Mouse (Mus musculus): ENCODE results near the gene Bzw1.

The Bzw1 gene

DNA sequence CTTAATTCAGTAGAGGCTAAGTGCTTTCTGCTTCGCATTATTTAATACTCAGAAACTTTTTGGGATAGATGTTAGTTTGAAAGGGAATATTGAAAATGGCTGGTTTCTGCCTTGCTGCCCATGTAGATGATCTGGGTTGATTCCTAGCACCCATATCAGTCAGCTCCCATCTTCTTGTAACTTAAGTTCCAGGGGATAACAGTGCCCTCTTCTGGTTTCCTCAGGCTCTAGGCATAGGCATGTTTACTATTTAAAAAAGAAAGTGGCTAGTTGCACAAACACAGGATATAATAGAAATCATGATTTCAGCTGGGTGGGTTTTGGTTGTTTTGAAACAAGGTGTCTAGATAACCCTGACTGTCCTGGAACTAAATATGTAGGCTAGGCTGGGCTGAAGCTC, 3.5 kb downstream of the Bzw1 start:
- DNase-seq (ENCODE audit: low spot score) = no peak

DNA sequence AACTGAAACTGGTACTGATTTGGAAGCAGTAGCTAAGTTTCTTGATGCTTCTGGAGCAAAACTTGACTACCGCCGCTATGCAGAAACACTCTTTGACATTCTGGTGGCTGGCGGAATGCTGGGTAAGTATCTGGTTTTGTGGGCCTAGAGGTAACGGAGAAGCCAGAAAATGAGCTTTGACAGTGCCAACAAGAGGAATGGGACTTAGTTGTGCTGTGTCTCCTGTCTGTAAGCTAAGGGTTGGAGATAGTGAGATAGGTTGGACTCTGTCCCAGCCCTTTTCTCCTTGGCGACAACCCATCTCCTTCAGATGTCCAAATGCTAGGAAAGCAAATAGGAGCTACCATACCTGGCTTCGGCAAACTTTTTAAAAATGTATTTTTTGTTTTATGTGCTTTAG, 5.0 kb downstream of the Bzw1 start:
- DNase-seq (ENCODE audit: low spot score) = no peak

DNA sequence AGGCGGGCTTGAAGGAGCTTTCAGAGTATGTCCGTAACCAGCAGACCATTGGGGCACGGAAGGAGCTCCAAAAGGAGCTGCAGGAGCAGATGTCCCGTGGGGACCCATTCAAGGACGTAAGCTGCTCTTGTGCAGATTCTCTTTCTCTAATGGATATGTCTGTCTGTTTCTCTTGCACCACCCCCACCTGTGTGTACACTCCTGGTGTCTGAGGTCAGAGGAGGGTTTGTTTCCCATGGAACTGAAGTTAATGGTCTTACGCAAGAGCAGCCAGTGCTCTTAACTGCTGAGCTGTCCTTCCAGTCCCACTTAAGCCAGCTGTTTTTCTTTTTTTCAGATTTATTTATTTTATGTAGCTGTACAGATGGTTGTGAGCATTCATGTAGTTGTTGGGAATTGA, 8.7 kb downstream of the Bzw1 start:
- DNase-seq (ENCODE audit: low spot score) = no peak

DNA sequence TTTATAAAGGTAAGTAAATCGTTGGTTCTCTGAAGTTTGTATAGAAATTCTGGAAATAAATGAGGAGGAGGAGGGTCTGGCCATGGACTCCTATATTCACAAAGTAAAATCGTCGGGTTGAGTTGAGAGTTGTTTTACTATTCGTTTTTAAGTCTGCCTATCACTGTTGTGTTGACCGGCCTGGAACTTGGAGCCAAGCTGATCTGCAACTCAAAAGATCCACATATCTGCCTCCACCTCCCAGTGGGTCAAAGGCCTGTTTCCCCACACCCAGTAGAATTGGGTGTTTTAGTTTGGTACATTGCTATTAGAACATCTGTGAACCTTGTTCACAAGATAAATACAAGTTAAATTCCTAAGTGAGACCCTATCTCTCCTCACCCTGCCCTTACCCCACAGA, 11.0 kb downstream of the Bzw1 start:
- no peak for DNase-seq (ENCODE audit: low spot score)

DNA sequence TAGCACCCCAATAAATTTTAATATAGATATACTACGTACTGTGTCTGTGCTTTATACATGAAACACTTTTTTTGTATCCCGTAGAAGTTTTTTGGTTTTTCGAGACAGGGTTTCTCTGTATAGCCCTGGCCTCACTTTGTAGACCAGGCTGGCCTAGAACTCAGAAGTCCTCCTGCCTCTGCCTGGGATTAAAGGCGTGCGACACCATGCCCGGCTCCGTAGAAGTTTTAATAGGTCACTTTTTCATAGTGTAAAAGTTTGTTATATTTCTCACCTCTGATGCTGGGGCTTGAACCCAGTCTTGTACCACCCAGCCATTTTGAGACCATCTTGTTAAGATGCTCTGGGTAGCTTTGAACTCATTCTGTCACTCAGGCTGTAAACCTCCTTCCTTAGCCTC, 14.6 kb downstream of the Bzw1 start:
- no peak for DNase-seq (ENCODE audit: low spot score)

DNA sequence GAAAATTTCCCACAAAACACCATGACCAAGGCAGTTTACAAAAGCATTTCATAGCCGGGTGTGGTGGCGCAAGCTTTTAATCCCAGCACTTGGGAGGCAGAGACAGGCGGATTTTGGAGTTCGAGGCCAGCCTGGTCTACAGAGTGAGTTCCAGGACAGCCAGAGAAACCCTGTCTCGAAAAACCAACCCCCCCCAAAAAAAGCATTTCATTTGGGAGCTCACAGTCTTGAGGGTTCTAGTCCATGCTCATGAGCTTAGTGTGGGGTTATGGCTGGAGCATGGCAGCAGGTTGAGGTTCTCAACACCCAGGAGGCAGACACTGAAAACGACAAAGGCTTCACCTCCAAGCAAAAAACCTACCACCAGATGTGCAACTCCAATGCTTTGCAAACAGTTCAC, 15.4 kb downstream of the Bzw1 start:
- no peak for DNase-seq (ENCODE audit: low spot score)

DNA sequence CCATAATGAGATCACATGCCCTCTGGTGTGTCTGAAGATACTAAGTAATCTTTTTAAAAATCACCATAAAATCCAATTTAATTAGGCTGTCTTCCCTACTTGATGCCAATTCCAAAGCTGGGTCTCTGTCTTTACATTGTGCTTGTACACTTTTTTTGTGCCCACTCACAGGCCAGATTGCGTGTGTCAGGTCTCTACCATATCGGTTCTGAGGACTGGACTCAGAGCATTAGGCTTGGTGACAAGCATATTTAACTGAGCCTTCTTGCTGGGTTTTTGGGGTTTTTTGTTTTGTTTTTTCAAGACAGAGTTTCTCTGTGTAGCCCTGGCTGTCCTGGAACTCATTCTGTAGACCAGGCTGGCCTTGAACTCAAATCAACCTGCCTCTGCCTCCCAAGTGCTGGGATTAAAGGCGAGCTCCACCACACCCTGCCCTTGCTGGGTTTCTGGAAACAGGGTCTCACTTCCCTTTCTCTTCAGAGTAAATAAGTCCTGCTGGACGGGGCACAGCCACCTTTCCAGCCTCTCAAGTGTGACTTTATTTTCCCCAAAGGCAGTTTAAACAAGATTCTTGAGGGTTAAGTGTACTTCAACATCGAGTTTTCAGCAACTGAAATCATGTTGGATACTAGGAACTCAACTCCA, 17.0 kb downstream of the Bzw1 start:
- DNase-seq (ENCODE audit: low spot score) = no peak

DNA sequence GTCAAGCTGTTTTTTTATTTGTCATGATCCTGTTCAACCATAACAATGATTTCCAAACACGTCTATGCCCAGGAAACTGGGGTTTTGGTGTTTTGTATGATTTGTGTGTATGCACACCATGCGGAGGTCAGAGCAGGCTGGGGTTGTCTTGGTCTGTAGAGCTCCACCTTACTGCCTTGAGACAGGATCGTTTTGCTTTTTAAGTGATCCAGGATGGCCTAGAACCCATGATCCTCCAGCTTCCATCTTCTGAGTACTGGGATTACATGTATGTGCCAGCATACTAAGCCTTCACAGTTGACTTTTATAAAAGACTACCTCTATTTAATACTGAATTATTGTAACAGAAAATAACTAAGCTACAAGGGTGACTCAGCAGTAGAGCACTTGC, 17.5 kb downstream of the Bzw1 start:
- DNase-seq (ENCODE audit: low spot score) = no peak

DNA sequence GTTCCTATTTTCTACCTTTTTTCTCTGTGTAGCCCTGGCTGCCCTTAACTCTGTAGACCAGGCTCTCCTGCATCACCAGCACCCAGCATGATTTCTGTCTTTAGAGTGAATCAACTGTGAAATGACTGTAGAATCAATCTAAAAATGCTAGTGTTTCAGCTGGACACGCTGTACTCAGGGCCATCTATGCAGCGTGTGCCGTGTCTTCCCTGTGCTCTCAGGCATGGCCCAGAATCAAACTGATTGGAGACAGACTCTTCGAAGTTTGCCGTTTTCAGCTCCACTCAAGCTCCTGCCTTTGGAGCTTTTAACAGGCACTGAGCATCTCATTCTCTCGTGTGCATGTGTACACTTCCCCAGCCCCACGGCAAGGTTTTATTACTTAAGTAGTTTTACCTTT, 18.1 kb downstream of the Bzw1 start:
- DNase-seq (ENCODE audit: low spot score) = no peak

DNA sequence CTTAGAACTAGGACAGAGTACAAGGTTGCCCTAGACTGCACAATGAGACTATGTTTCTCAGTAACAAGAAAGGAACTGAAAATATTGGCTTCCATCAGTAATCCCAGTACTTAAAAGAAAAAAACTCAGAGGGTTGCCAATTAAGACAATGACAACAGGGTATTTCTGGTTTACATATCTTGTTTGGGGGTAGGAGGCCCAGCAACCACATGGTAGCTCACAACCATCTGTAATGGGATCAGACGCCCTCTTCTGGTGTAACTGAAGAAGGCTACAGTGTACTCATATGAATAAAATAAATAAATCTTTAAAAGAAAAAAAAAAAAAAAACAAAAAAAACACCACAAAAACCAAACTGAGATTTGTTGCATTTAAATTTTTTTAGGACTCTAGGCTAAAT, 22.7 kb downstream of the Bzw1 start:
- DNase-seq (ENCODE audit: low spot score) = peak; percentile 18

DNA sequence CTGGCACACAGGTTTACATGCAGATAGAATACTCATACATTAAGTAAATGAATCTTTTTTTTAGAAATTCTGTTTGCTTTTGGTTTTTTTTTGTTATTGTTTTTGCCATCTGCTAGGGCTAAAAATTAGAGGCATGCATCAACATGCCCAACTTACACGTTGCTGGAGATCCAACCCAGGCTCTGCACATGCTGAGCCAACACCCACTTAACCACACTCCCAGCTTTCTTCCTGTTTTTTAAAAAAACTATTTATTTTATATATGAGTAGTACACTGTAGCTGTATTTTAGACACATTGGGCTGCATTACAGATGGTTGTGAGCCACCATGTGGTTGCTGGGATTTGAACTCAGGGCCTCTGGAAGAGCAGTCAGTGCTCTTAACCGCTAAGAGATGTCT, 23.4 kb downstream of the Bzw1 start:
- DNase-seq (ENCODE audit: low spot score) = no peak

DNA sequence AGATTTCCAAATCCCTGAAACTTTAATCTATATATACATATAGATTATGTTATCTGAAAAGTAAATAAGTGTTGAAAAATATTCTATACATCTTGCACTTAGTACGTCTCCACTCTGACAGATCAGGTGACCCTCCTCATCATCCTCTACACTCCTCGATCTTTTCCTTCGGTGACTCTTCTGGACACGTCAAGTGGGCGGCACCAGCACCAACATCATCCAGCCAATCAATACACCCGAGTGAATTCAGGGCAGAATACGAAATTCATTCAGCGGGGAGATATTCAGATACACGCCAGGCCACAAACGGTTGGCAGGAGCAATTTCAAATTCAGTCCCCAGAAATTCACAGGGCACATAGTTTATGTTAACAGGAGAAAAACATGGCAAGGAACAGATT, 27.3 kb downstream of the Bzw1 start:
- DNase-seq (ENCODE audit: low spot score) = no peak

DNA sequence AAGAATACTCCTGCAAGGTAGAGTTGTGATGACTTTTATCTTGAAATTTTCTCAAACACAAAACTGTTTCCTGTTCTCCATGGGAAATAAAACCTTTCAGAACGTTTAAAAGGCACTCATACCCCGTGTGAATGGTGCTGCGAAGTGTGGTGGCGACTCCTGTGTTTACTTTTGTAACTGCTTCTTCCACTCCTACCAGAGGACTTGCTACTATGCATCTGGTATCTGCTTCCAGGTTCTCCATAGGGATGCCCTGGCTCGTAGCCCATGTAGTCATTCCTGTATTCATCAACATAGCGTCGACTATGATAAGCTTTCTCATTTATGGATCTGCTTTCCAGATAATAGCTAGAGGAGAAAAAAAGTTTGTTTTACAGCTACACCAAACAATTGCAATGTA, 28.3 kb downstream of the Bzw1 start:
- no peak for DNase-seq (ENCODE audit: low spot score)

DNA sequence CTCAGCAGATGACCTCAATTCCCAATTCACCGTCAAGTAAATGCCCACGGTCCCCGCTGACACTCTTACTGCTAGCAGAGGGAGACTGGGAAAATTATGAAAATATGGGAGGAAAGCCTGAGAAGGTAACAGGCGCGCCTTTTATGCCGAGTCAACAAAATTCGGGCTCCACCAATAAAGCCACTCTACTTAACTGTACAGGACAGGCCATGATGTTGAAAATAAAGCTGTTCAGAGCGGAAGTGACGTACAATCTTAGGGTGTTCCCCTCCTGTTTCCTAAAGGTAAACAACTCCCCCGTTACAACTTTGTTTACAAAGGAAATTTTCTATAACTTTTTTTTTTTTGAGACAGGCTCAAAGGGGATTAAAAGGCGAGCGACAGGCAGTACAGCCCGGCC, 30.2 kb downstream of the Bzw1 start:
- DNase-seq (ENCODE audit: low spot score) = peak; percentile 78

DNA sequence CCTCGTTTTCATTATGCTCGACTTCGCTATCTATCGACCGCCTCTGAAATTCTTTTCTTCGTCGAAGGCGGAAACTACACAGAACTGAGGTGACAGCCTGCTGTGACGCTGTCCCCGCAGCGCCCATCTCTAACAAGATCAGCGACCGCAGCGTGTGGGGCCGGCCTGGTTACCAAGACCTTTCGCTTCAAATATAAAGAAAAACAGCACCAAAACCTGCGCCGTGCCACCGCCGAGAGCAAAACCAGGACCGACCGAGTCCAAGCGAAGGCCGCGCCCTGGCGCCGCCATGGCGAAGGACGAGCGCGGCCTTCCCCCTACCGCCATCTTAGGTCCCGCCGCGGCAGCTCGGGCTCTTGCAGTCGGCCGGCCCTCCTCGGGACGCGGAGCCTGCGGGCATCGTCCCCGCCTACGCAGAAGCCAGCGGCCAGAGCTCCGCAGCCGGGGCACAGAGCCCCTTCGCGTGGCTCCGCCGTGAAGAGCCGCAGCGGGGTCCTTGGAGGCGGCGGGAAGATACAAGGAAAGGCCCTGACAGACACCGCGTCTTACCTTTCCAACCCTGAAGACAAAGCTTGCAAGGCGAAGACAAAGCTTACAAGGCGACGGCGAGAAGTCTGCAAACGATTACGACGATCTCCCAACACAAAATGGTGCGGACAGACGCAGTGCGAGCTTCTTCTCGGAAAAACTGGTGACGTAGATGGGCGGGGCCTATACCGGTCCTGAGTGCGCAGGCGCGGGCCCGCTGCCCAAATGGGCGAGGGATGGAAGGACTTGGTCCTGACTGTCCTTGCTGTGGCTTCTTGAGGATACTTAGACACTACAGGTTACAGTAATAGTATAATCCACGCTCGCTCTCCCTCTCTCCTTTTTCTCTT, 30.9 kb downstream of the Bzw1 start, which contains the start of gene Clk1:
Gene Clk1, minus strand, starts transcription at position 696 of the 878 bp plus-strand sequence.
- DNase-seq (ENCODE audit: low spot score) = peak; percentile 97

DNA sequence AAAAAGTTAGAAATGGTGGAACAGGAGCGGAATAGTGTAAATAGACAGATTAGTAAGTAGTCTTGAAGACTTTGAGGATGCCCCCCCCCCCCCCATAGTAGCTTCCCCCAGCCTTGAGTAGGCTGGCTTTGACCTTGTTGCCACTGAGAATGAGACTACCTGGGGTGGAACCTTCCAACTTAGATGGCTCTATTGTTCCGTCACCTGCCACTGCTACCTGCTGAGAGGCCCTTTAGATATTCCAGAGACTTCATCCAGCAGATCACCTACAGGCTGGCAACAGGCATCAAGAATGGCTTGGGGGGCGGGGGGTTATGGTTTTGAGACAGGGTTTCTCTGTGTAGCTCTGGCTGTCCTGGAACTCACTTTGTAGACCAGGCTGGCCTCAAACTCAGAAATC, 31.9 kb downstream of the Bzw1 start:
- no peak for DNase-seq (ENCODE audit: low spot score)

DNA sequence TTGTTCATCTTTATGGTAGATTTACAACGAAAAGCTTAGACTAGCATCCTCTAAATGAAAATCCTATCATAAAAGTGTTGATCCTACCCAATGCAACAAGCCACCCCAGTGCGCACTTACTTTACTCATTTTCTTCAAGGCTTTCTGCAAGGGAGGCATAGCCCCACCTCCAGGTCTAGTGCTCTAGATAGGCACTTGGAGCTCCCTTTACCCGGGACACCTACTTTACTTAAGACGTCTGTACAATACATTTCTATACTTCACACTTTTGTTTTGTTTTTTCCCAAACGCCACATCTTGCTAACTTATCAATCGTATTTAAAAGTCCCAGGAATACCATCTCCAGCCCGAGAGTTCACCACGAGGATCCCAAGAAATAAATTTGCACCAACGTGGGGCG, 52.0 kb downstream of the Bzw1 start:
- peak; percentile 6 for DNase-seq (ENCODE audit: low spot score)

DNA sequence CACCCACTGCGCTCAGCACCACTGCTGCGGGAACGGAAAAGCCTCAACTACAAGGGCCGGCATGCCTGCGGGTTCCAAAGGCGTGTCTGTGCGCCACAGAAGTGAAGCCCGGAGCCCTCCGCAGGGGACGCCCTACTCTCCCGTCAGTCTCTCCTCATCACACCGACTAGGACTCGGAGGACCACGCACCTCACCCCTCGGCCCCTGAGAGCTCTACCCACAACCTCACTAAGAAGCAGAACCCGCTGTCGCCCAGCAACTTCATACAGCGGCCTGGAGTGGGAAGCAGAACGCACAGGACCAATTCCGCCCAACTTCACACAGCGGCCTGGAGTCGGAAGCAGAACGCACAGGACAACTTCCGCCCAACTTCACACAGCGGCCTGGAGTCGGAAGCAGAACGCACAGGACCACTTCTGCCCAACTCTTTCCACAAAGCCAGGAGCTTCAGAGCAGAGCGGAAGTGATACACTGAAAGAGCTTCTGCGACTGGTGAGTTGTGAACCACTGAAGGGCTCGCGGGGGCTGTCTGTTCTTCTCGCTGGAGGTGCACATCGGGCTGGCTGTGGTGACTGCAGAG, 52.5 kb downstream of the Bzw1 start, which contains the start of the genes Nif3l1 and Ppil3:
Gene Nif3l1, plus strand, starts transcription at position 9 of the 580 bp plus-strand sequence.
Gene Ppil3, minus strand, starts transcription at position 344 of the 580 bp plus-strand sequence.
- DNase-seq (ENCODE audit: low spot score) = peak; percentile 96

DNA sequence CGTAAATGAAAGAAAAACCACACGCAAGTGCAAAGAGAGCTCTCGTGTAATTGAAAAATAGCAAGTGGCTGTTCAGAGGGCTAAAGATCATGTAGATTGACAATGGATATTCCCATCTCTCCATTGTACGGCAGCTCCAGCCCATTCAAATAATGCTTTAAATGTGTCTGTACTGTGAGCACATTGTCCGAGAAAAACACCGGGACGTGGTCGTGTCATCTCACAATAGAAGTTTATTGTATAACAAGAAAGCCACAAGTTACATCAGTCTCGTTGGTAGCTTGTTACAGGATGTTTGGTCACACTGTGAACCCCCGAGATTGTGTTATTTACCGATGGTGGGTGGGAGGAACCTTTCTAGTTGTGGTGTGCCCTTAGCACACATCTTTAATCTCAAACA, 53.2 kb downstream of the Bzw1 start:
- DNase-seq (ENCODE audit: low spot score) = peak; percentile 6

DNA sequence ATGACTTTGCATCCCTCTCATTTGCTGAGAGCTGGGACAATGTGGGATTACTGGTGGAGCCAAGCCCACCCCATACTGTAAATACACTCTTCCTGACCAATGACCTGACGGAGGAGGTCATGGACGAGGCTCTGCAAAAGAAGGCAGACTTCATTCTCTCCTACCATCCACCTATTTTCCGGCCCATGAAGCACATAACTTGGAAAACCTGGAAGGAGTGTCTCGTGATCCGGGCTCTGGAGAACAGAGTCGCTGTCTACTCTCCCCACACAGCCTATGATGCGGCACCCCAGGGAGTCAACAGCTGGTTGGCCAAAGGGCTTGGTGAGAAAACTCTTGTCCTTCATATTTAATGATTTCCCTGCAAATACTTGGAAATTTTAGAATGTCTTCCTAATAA, 55.1 kb downstream of the Bzw1 start:
- DNase-seq (ENCODE audit: low spot score) = no peak

DNA sequence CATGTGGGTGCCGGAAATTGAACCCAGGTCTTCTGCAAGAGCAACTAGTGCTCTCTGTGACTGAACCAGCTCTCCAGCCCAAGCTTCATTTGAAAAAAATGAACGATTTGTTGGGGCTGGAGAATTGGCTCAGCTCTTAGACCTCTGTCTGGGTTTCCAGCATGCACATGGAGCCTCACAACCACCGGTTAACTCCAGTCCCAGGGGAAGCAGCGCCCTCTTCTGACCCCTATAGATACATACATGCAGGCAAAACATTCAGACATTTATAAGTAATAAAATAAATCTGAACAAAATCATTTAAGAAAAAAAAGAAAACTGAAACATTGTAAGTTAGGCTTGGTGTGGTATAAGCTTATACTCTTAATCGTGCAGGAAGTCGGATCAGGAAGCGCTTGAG, 55.7 kb downstream of the Bzw1 start:
- peak; percentile 10 for DNase-seq (ENCODE audit: low spot score)

DNA sequence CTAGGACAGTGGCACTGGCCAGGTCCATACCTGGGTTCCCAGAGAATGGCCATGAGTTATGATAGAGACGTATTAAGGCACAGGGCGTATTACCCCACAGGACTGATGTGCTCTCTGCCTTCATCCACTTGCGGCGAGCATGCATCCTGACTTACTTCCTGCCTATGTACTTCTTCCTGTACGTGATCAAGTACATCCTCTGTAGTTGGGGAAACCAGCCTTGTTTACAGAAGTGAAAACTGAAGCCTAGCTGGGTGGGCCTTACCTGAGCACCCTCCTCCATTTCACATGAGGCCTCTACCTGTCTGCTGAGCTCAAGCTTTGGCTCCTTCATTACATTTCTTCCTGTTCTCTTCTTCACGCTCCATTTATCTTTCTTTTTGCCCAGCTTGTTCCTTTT, 61.6 kb downstream of the Bzw1 start:
- DNase-seq (ENCODE audit: low spot score) = no peak
